8 mouse cellular contexts compared by ENCODE assay signal in the genomic region with DNA sequence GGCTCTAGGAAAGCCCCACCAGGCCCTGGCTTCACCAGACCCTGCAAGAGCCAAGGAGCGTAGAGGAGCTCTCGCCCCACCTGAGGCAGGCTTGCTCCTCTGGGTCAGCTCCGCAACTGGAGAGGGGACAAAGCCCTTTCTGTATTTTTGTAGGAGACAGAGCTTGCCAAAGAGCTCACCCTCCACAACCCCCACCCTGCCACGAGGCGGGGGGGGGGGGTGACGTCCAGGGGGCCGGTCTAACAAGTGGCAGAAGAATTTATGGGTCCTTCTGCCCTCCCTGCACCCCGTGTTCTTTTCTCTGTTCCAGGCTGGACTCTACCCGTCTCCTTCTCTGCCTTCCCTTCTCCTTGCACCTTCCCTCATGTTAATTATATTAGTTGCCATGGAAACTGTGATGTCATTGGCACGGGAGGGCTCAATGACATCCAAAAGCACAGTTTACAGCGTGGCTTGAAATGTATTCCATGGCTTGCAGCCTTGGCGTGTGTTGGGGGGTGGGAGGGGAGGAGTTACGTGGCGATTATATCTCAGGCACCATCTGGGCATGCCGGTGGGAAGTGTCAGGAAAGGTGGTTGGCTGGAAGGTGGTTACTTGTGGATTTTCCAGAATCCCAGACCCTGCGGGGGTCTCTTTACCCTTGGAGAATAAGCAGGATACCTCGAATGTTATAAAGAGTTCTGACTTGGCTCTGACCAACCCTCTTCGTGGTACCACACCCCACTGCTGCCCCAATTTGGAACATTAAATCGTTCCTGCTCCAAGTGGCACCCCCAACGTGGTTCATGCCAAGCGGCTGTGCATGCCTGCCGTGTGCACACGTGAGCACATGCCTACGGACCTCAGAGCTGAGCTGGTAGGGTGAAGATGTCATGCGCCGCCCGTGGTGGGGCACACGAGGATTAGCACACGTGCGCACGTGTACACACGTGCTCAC.
DNase-seq lines count a peak whose midpoint lies in the region; ATAC-seq lines count a peak whose summit lies in the region.

No protein-coding gene starts in this region.

- peak overlapping the region; percentile 40 for H3K4me2 ChIP-seq in heart, embryonic 11.5 days
- H3K4me2 ChIP-seq in embryonic facial prominence, embryonic 14.5 days (ENCODE audit: low read depth, low read length) = peak overlapping the region; percentile 56
- H3K4me2 ChIP-seq in hindbrain, embryonic 13.5 days = peak overlapping the region; percentile 57
- H3K4me2 ChIP-seq in stomach, embryonic 16.5 days (ENCODE audit: low read depth, low read length) = 0 out of 2 replicates have a peak overlapping the region, but pooled peaks have one; percentile 4

- no peak for DNase-seq in heart, adult 8-10 months (ENCODE audit: low spot score)
- peak; percentile 89 for DNase-seq in embryonic facial prominence, embryonic 14.5 days (ENCODE audit: low spot score)
- DNase-seq in layer of hippocampus, postnatal 14 days (ENCODE audit: low spot score in 2 of 2) = peak; percentile 74 to 90
- DNase-seq in mesoderm, embryonic 11.5 days (ENCODE audit: low read depth, low spot score) = peak; percentile 82
- no peak for DNase-seq in T-cell, adult 2 months (ENCODE audit: low spot score)

- peaks cover 6% of the 10 kb centered on the region; the same call in 1 of the 2 replicates for H3K4me1 ChIP-seq in heart, embryonic 11.5 days (ENCODE audit: control insufficient read depth, insufficient read depth, low read length)
- peaks cover 29% of the 10 kb centered on the region for H3K4me1 ChIP-seq in embryonic facial prominence, embryonic 14.5 days (ENCODE audit: control insufficient read depth, insufficient read depth, low read length)
- peaks cover 25% of the 10 kb centered on the region for H3K4me1 ChIP-seq in hindbrain, embryonic 13.5 days (replicated peaks)
- H3K4me1 ChIP-seq in stomach, embryonic 16.5 days (ENCODE audit: control insufficient read depth, insufficient read depth, low read length) = peaks cover 12% of the 10 kb centered on the region

- H3K4me3 ChIP-seq in heart, embryonic 11.5 days (ENCODE audit: low read depth, low read length) = no peak overlapping the region
- peak overlapping the region; percentile 17 for H3K4me3 ChIP-seq in embryonic facial prominence, embryonic 14.5 days (ENCODE audit: low read depth, low read length)
- peak overlapping the region; percentile 28 for H3K4me3 ChIP-seq in hindbrain, embryonic 13.5 days
- no peak overlapping the region for H3K4me3 ChIP-seq in stomach, embryonic 16.5 days (replicated peaks; ENCODE audit: low read length)

- no peak overlapping the region for H3K27ac ChIP-seq in heart, embryonic 11.5 days (ENCODE audit: low read depth, low read length)
- H3K27ac ChIP-seq in embryonic facial prominence, embryonic 14.5 days (replicated peaks; ENCODE audit: low read depth, low read length) = peak overlapping the region; percentile 72
- peak overlapping the region; percentile 93 for H3K27ac ChIP-seq in hindbrain, embryonic 13.5 days
- no peak overlapping the region for H3K27ac ChIP-seq in stomach, embryonic 16.5 days (ENCODE audit: low read length)

- no peak overlapping the region for H3K9ac ChIP-seq in heart, embryonic 11.5 days (ENCODE audit: low read depth, low read length)
- peak overlapping the region; percentile 56 for H3K9ac ChIP-seq in embryonic facial prominence, embryonic 14.5 days (ENCODE audit: low read depth, low read length)
- H3K9ac ChIP-seq in hindbrain, embryonic 13.5 days = peak overlapping the region; percentile 70
- H3K9ac ChIP-seq in stomach, embryonic 16.5 days (ENCODE audit: low read length) = 0 out of 2 replicates have a peak overlapping the region, but pooled peaks have one; percentile 16

- H3K9me3 ChIP-seq in heart, embryonic 11.5 days (replicated peaks; ENCODE audit: control insufficient read depth, low read length) = no peaks in the 10 kb centered on the region
- no peaks in the 10 kb centered on the region for H3K9me3 ChIP-seq in embryonic facial prominence, embryonic 14.5 days (ENCODE audit: control insufficient read depth, low read length)
- H3K9me3 ChIP-seq in hindbrain, embryonic 13.5 days = no peaks in the 10 kb centered on the region
- no peaks in the 10 kb centered on the region for H3K9me3 ChIP-seq in stomach, embryonic 16.5 days (replicated peaks; ENCODE audit: control insufficient read depth, low read length)

- ATAC-seq in heart, embryonic 11.5 days (replicated peaks; ENCODE audit: insufficient number of reproducible peaks, low FRiP score, low TSS enrichment) = no peak
- ATAC-seq in embryonic facial prominence, embryonic 14.5 days (ENCODE audit: low read depth) = peak; percentile 84
- peak; percentile 90 for ATAC-seq in hindbrain, embryonic 13.5 days (ENCODE audit: low FRiP score)
- ATAC-seq in stomach, embryonic 16.5 days (ENCODE audit: insufficient read depth, low FRiP score) = no peak

- WGBS in heart, embryonic 11.5 days (ENCODE audit: insufficient replicate concordance) = 48% methylated on average over 32 of the region's 32 CpGs
- 34% methylated on average over 32 of the region's 32 CpGs for WGBS in embryonic facial prominence, embryonic 14.5 days
- WGBS in hindbrain, embryonic 13.5 days = 43% methylated on average over 32 of the region's 32 CpGs
- 53% methylated on average over 32 of the region's 32 CpGs for WGBS in stomach, embryonic 16.5 days

- no peaks in the 10 kb centered on the region for H3K27me3 ChIP-seq in heart, embryonic 11.5 days (ENCODE audit: control insufficient read depth, insufficient read depth, low read length)
- H3K27me3 ChIP-seq in embryonic facial prominence, embryonic 14.5 days (replicated peaks; ENCODE audit: control insufficient read depth, insufficient read depth, low read length) = no peaks in the 10 kb centered on the region
- H3K27me3 ChIP-seq in hindbrain, embryonic 13.5 days = peaks cover 8% of the 10 kb centered on the region; the same call in 1 of the 2 replicates
- no peaks in the 10 kb centered on the region for H3K27me3 ChIP-seq in stomach, embryonic 16.5 days (ENCODE audit: control insufficient read depth, insufficient read depth, low read length)

- no peaks in the 10 kb centered on the region for H3K36me3 ChIP-seq in heart, embryonic 11.5 days (ENCODE audit: control insufficient read depth, insufficient read depth, low read length)
- H3K36me3 ChIP-seq in embryonic facial prominence, embryonic 14.5 days (ENCODE audit: control insufficient read depth, insufficient read depth, low read length) = no peaks in the 10 kb centered on the region
- no peaks in the 10 kb centered on the region for H3K36me3 ChIP-seq in hindbrain, embryonic 13.5 days
- no peaks in the 10 kb centered on the region for H3K36me3 ChIP-seq in stomach, embryonic 16.5 days (ENCODE audit: control insufficient read depth, insufficient read depth, low read length)

Comparison
In these comparisons a context has a peak if more than half of its experiments do, and no peak if none do; other contexts are left out.
1. ATAC-seq: peak in embryonic facial prominence, embryonic 14.5 days (single experiment) and hindbrain, embryonic 13.5 days (single experiment); none in heart, embryonic 11.5 days (single experiment) and stomach, embryonic 16.5 days (single experiment).
2. H3K27ac ChIP-seq: peak in embryonic facial prominence, embryonic 14.5 days (single experiment) and hindbrain, embryonic 13.5 days (single experiment); none in heart, embryonic 11.5 days (single experiment) and stomach, embryonic 16.5 days (single experiment).
3. H3K4me2 ChIP-seq: peak in every context shown above with its lines; median percentile 57 in hindbrain, embryonic 13.5 days; 56 in embryonic facial prominence, embryonic 14.5 days; 40 in heart, embryonic 11.5 days; 4 in stomach, embryonic 16.5 days.
4. H3K4me3 ChIP-seq: peak in embryonic facial prominence, embryonic 14.5 days (single experiment) and hindbrain, embryonic 13.5 days (single experiment); none in heart, embryonic 11.5 days (single experiment) and stomach, embryonic 16.5 days (single experiment).
5. DNase-seq: peak in embryonic facial prominence, embryonic 14.5 days (single experiment), layer of hippocampus, postnatal 14 days (2 of 2) and mesoderm, embryonic 11.5 days (single experiment); none in heart, adult 8-10 months (single experiment) and T-cell, adult 2 months (single experiment).